Mouse (Mus musculus) forebrain, embryonic 12.5 days (tissue): Measurements from ENCODE around the gene Tex13b. TPM values are rescaled to one million over a fixed set of nuclear protein-coding genes. Genes with fewer than 3 reads are reported as not detected.

ENCODE experiments used
- polyA plus RNA-seq: library from polyadenylated mRNA; unstranded; fragments of >200 nt; fragmentation: Nextera tagmentation; extraction: Ambion mirVana; gene quantifications from 2 replicates; pipeline ENCODE4 v1.2.1, GENCODE M21; 2016

The Tex13b gene
- polyA plus RNA-seq, 1 experiment from 2014 or later, result not detected

Other genes starting within 250 kb of the Tex13b start
- 93.7 and 95.0 TPM in 2 replicates for gene Tsc22d3, start 212.8 kb downstream of the Tex13b start, polyA plus RNA-seq
- 2.7 and 2.8 TPM in 2 replicates for gene Mid2, start 148.8 kb downstream of the Tex13b start, polyA plus RNA-seq
- not detected in 2 replicates for gene Vsig1, start 94.2 kb upstream of the Tex13b start, polyA plus RNA-seq
- 39.4 and 41.1 TPM in 2 replicates for gene Psmd10, start 143.3 kb upstream of the Tex13b start, polyA plus RNA-seq
- 12.3 and 13.8 TPM in 2 replicates for gene Atg4a, start 143.5 kb upstream of the Tex13b start, polyA plus RNA-seq